Mouse (Mus musculus): ENCODE data around the gene Isoc2a. TPM values are rescaled to one million over a fixed set of nuclear protein-coding genes. Genes with fewer than 3 reads are reported as not detected.
A peak's percentile ranks its signal among the peaks of the same experiment; 100 is the strongest.

Isoc2a gene
- total RNA-seq, 2 experiments from 2014 or later: 26.9 to 32.6 TPM

DNA sequence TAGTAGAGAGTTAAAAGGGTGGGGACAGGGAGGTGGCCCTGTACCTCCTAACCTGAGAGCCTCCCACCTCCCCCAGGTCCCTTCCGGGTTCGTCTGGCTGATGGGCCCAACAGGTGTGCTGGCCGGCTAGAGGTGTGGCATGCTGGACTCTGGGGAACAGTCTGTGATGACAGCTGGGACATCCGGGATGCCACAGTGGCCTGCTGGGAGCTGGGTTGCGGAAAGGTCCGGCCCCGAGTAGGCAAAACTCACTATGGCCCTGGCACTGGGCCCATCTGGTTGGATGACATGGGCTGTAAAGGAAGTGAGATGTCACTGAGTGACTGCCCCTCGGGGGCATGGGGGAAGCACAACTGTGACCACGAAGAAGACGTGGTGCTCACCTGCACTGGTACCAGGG, 59.9 kb downstream of the Isoc2a start:
- DNase-seq (ENCODE audit: low spot score): no peak

DNA sequence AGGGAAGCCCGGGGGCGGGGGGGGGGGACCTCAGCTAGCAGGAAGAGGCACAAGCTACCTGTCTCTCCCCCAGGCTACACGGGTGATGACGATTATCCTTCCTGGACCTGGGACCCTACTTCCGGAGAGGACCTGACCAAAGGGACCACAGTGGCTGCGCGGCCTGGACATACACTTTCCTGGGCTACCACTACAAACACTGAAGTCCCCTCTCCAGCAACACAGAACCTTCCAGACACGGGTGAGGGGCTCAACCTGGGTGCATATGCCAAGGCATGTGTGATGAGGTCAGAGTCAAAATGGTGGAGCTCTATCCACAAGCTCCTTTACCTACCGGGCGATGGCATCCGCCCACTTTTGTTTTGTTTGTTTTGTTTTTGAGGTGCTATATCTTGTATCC, 60.4 kb downstream of the Isoc2a start:
- no peak for DNase-seq (ENCODE audit: low spot score)

DNA sequence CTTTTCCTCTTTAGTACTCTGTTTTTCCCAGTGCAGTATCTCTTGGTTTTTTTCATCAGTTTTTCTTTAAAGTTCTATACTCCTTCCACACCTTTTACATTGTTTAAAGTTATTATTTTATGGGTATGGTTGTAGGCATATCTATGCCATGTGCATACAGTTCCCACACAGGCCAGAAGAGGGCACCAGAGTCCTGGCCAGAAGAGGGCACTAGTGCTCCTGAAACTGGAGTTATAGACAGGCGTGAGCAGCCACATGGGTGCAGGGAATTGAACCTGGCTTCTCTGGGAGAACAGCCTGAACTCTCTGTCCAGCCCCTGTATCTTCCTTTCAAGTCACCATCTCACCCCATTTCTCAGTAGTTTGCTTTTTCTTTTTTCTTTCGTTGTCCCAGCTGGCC, 61.5 kb downstream of the Isoc2a start:
- DNase-seq (ENCODE audit: low spot score): peak; percentile 81

DNA sequence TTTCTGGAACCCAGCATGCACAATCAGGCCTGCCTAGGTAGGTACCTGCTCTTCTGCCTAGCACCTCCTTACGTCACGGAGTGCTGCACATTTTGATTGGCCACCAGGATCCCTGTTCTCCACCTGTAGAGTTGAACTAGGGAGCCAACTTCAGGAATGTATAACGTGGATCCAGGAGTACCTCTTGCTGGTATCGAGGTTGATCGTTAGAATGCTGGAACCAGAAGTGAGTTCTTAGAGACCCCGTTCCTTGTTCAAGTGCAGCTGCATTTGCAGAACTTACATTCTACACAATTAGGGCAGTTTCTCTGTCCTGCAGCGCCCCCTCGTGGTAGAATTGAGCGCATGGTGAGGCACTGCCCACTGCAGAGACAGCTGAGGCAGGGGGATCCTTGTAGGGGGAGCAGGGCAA, 63.1 kb downstream of the Isoc2a start:
- DNase-seq (ENCODE audit: low spot score): peak; percentile 87

DNA sequence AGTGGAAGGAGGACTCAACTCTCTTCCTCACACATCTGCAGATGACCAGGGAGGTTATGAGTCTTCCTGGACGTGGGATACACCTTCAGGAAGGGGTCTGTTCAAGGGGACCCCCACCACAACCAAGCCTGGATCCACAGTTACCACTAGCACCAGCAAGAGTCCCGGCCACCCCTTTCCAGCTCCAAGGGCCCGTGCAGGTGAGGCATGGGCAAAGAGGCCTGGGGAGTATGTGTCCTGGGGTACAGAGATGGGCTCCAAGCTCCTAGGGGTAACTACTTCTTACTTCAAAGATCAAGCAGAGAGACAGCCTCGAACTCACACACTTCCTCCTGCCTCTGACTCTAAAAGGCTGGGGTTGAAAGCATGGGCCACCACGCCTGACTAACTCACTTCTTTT, 65.7 kb downstream of the Isoc2a start:
- DNase-seq (ENCODE audit: low spot score): no peak

DNA sequence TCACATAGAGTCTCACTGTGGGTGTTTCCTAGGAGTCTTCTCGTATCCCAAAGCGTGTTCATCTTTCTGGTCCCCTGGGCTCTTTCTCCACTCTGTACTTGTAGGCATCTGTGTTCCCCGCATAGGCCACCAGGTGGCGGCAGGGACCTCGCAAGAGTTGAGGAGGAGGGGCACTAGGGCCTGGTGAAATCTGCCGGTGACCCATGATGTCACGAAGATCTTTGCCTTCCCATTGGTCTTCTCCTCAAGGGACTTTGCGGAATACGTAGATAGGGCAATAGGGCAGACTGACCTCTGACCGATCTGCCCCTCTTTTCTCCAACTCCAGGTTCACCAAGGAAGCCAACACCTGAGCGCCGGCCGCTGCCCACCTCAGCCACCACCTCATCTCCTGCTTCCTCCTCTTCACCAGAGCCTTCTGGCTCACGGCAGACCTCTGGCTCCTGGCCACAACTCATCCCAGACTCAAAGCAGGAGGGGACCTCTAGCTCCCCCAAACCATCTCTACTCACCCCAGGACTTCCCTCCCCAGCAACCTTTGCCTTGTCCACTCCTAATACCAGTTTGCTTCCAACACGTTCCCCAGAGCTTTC, 66.4 kb downstream of the Isoc2a start:
- peak; percentile 96 for DNase-seq (ENCODE audit: low spot score)

Other genes with a start within 250 kb of the Isoc2a start
- gene Tmem86b, start 245.7 kb upstream of the Isoc2a start, total RNA-seq (2021): 1 to 10 TPM; 2.3 to 2.6 TPM
- 10 to 100 TPM; 45.8 to 46.6 TPM for gene Ppp6r1, start 218.1 kb upstream of the Isoc2a start, total RNA-seq (2021)
- 10 to 100 TPM; 22.1 to 23.9 TPM for gene Hspbp1, start 192.1 kb upstream of the Isoc2a start, total RNA-seq (2021)
- gene Brsk1, start 186.5 kb upstream of the Isoc2a start, total RNA-seq (2021): under 1 TPM; 0.50 to 0.64 TPM
- not detected for gene Tmem150b, start 151.9 kb upstream of the Isoc2a start, total RNA-seq (2021)
- 1 to 10 TPM; 5.5 to 5.6 TPM for gene Kmt5c, start 137.0 kb upstream of the Isoc2a start, total RNA-seq (2021)
- 1 to 10 TPM in 1 of 2 experiments, under 1 TPM in 1; 0.87 to 1.3 TPM for gene Cox6b2, start 124.1 kb upstream of the Isoc2a start, total RNA-seq (2021)
- not detected for gene Fam71e2, start 105.9 kb upstream of the Isoc2a start, total RNA-seq (2021)
- gene Il11, start 94.3 kb upstream of the Isoc2a start, total RNA-seq (2021): under 1 TPM in 1 of 2 experiments, not detected in 1; 0.14 TPM
- not detected for gene Tmem190, start 94.2 kb upstream of the Isoc2a start, total RNA-seq (2021)
- 10 to 100 TPM in 1 of 2 experiments, 1 to 10 TPM in 1; 7.1 to 10.0 TPM for gene Tmem238, start 87.5 kb upstream of the Isoc2a start, total RNA-seq (2021)
- gene Rpl28, start 84.3 kb upstream of the Isoc2a start, total RNA-seq (2021): 100 to 1,000 TPM; 582 to 601 TPM
- 10 to 100 TPM; 84.1 to 86.9 TPM for gene Ube2s, start 64.6 kb upstream of the Isoc2a start, total RNA-seq (2021)
- not detected for gene Shisa7, start 32.5 kb upstream of the Isoc2a start, total RNA-seq (2021)
- 1 to 10 TPM; 6.0 to 8.2 TPM for gene Isoc2b, start 6.9 kb upstream of the Isoc2a start, total RNA-seq (2021)
- under 1 TPM; 0.18 to 0.64 TPM for gene Gm36210, start 29.4 kb downstream of the Isoc2a start, total RNA-seq (2021)
- gene Zfp628, start 38.1 kb downstream of the Isoc2a start, total RNA-seq (2021): 1 to 10 TPM; 8.7 to 8.9 TPM
- 1 to 10 TPM; 3.2 to 4.6 TPM for gene Nat14, start 44.9 kb downstream of the Isoc2a start, total RNA-seq (2021)
- gene Ssc5d, start 48.6 kb downstream of the Isoc2a start, total RNA-seq (2021): 1 to 10 TPM; 3.9 to 4.7 TPM
- gene Sbk2, start 87.3 kb downstream of the Isoc2a start, total RNA-seq (2021): 100 to 1,000 TPM in 1 of 2 experiments, 10 to 100 TPM in 1; 37.4 to 119 TPM
- 10 to 100 TPM in 1 of 2 experiments, 1 to 10 TPM in 1; 1.8 to 15.5 TPM for gene Sbk3, start 94.0 kb downstream of the Isoc2a start, total RNA-seq (2021)
- 10 to 100 TPM in 1 of 2 experiments, 1 to 10 TPM in 1; 8.7 to 13.9 TPM for gene Zfp579, start 119.0 kb downstream of the Isoc2a start, total RNA-seq (2021)
- 1 to 10 TPM; 8.0 to 8.5 TPM for gene Zfp524, start 137.3 kb downstream of the Isoc2a start, total RNA-seq (2021)
- gene Fiz1, start 137.5 kb downstream of the Isoc2a start, total RNA-seq (2021): 10 to 100 TPM; 19.0 to 24.4 TPM
- gene Gm44973, start 138.3 kb downstream of the Isoc2a start, total RNA-seq (2021): not detected
- gene Zfp865, start 143.2 kb downstream of the Isoc2a start, total RNA-seq (2021): 10 to 100 TPM; 12.4 to 13.2 TPM
- gene Ccdc106, start 143.4 kb downstream of the Isoc2a start, total RNA-seq (2021): not detected
- not detected for gene 4632433K11Rik, start 157.0 kb downstream of the Isoc2a start, total RNA-seq (2021)
- gene Zfp784, start 161.3 kb downstream of the Isoc2a start, total RNA-seq (2021): 1 to 10 TPM; 2.7 to 2.8 TPM
- 1 to 10 TPM; 2.4 to 3.7 TPM for gene Zfp580, start 174.4 kb downstream of the Isoc2a start, total RNA-seq (2021)
- gene U2af2, start 185.0 kb downstream of the Isoc2a start, total RNA-seq (2021): 10 to 100 TPM; 39.0 to 49.6 TPM
- gene Epn1, start 203.1 kb downstream of the Isoc2a start, total RNA-seq (2021): 100 to 1,000 TPM; 161 to 183 TPM
- not detected for gene Rfpl4, start 239.8 kb downstream of the Isoc2a start, total RNA-seq (2021)
- gene Rasl2-9, start 248.8 kb downstream of the Isoc2a start, total RNA-seq (2021): 1 to 10 TPM; 2.1 to 2.6 TPM